Mouse (Mus musculus) monocyte, adult 2 months (primary cell): ENCODE measurements around the gene Ammecr1.

Experiments
- DNase-seq, 2 experiments: peaks; one replicate each; pipeline ENCODE4 v3.0.0; 2022; ENCODE audit warnings: low spot score in 2 of 2, low read depth in 1 of 2

Ammecr1 gene

GRCm38 (mm10) chrX:142966008-142966966, at the start of gene Ammecr1:
Ammecr1 (minus strand) TSS chrX:142966728.
- peak in 1 of 2 experiments; percentile 44 for DNase-seq

- no peak for DNase-seq
Measured at GRCm38 (mm10) chrX:143014118-143014517, 47.6 kb upstream of the Ammecr1 start.

GRCm38 (mm10) chrX:143012334-143012733, 45.8 kb upstream of the Ammecr1 start:
- DNase-seq, result no peak

- no peak for DNase-seq
Measured at GRCm38 (mm10) chrX:143011865-143012264, 45.3 kb upstream of the Ammecr1 start.

GRCm38 (mm10) chrX:143004131-143004846, 37.8 kb upstream of the Ammecr1 start:
- no peak for DNase-seq

DNA sequence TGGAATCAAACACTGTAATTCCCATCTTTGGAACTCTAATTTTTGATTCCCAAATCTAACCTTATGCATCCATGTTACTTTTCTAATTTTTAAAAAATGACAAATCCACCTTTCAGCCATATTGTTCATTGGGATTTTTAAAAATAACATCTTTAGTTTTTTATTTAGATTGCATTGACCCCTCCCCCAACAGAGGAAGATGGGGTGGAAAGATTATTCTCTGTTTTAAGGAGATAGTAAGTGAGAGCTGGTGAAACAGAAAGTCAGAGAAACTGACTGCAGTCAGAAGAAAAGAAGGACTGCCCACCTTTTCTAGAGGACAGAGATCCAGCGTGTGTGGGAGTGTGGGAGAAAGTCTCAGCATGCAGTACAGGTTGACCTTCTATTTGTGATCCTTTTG, 30.7 kb upstream of the Ammecr1 start:
- DNase-seq, result no peak

DNA sequence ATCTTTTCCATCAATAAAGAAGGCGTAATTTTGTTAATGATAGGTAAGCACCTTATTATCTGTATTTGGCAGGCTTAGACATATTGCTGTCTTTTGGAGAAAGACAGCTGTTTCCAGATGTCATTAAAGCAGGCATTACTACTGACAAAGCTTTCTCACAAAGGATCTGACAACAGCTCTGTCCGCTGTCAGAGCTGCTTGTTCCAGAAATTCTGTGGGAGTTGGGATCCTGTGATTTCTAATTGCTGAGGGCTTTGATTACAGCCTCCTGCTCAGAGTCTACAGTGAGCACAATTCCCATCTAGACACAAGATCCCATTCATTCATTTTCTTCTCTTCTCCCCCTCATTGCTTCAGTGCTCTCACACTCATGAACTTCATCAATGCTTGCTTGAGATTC, 28.0 kb upstream of the Ammecr1 start:
- no peak for DNase-seq

DNA sequence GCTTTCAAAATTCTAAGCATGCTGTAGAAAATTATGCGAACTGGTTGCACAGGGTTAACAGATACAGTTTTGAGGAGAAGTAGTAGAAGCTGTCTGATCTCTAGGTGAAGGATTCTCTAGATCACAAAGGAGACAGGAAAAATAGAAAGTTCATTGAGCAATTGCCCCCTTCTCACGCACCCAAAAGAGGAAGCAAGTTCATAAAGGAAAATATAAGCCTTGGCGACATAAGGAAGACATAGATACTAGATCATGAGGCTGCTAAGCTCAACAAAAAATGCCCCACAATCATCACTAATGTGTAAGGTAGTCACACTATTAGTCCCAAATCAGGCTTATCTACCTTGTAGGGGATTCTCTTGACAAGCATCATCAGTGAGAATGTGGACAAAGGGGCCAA, 17.6 kb upstream of the Ammecr1 start:
- no peak for DNase-seq

DNA sequence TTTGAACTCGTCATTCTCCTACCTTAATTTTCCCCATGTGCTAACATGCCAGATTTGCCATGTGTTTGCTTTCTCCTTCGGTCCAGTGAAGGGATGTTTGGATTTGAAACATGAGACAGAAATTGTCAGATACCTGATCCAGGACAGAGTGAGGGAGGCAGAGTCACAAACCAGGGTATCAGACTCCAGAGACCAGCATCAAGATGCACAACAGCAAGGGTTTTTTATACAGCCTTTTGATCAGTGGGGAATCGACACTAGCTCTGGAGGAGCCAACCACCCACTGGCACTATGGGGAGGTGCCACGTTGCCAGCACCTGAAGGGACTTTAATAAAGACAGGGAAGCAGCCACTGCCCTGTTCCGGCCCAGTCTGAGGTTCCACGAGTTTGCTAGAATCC, 17.1 kb upstream of the Ammecr1 start:
- no peak for DNase-seq

- no peak for DNase-seq
Measured at GRCm38 (mm10) chrX:142981530-142982130, 15.1 kb upstream of the Ammecr1 start.

- no peak for DNase-seq
Measured at GRCm38 (mm10) chrX:142980855-142981529, 14.5 kb upstream of the Ammecr1 start.

GRCm38 (mm10) chrX:142979224-142979623, 12.7 kb upstream of the Ammecr1 start:
- DNase-seq, result no peak

DNA sequence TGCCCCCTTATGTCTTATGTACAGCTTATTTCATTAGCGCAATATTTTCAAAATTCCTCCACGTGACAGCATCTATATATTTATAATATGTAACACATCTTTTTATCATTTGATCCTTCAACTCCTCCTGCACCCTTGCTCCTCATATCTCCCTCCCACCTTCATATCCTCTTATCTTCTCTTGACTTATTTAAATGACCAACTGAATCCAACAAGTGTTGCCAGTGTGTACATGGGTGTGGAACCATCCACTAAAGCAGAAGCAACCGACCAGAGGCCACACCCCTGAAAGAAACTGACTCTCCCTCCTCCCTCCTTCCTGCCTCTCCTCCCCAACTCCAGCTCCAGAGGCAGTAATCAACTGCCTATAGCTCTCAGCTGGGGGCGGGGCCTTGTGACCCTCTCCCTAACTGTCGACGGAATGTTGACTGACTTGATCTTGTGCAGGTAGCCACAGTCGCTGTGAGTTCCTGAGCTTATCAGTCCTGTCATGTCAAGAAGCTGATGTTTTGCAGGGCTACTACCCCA, 6.0 kb upstream of the Ammecr1 start:
- no peak for DNase-seq

- DNase-seq, result no peak
Measured at GRCm38 (mm10) chrX:142971759-142972158, 5.2 kb upstream of the Ammecr1 start.

GRCm38 (mm10) chrX:142967067-142967466, 539 bp upstream of the Ammecr1 start:
- no peak for DNase-seq

- DNase-seq, result no peak
Measured at GRCm38 (mm10) chrX:142965236-142966007, 1.1 kb downstream of the Ammecr1 start.

GRCm38 (mm10) chrX:142960434-142960833, 6.1 kb downstream of the Ammecr1 start:
- no peak for DNase-seq

DNA sequence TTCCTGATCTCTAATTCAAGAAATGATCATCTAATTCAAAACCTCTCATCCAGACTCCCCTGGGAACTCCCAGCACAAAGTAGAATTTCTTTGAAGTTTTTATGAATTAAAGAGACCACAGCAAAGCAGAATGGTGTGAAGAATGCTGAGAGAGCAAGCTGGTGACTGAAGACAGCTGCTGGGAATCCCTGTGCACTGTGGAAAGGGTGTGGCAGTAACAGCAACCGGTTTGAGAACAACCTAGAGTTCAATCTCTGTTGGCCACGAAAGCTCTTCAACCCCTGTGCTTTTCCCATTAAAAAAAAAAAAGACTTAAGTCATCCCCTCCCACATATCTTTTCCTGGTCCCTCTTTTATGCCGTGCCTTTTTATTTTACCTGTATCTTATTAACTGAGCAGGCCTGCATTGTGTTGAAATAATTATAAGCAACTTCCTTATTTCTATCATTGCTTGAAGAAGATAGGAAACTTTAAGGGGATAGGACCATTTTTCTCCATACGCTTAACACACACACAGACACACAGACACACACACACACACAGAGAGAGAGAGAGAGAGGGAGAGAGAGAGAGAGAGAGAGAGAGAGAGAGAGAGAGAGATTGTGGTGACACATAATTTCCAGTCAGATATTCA, 6.7 kb downstream of the Ammecr1 start:
- no peak for DNase-seq

GRCm38 (mm10) chrX:142928430-142928829, 38.1 kb downstream of the Ammecr1 start:
- DNase-seq, result no peak

DNA sequence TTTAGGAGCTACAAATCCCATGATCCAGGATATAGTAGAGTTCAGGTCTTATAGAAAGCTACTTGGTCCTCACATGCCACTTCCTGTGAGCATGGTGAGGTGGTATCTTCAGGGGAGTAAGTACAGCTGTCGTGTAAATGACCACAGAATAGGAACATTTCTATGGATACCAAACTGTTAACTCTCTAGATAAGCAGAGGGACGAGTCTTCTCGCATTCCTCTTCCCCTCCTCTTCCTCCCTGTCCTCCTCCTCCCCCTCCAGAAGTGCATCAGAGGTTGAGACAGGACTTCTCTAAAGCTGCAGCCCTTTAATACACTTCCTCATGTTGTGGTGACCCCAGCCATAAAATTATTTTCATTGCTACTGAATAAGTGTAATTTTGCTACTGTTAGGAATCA, 49.1 kb downstream of the Ammecr1 start:
- DNase-seq, result no peak
